Mouse (Mus musculus) heart, postnatal 36 days (tissue): ENCODE measurements around the gene Lsm12. TPM values are rescaled to one million over a fixed set of nuclear protein-coding genes. Genes with fewer than 3 reads are reported as not detected.

Source experiments
- DNase-seq, 2 experiments: peaks; one replicate each; pipeline ENCODE4 v3.0.0; 2021 to 2022
- intact Hi-C: fragments of 180-260 bp; cut with DNase I; formaldehyde crosslinking; loops from one replicate; pipeline ENCODE4 v1.15.1; 2025
- total RNA-seq, 2 experiments: library from RNA; stranded (reverse); gene quantifications; 2 replicates each; pipeline ENCODE4 v1.2.3; 2021

The Lsm12 gene
- total RNA-seq, 2 experiments from 2014 or later, result 44.7 to 52.6 TPM

- no peak for DNase-seq
- intact Hi-C loops, result loop anchor here (5.0 kb wide), 2 partner anchors 215 to 235 kb away; partner anchors contain the start of genes Cfap97d1 and Grn
Observed at GRCm38 (mm10) chr11:102217396-102217795, 32.3 kb upstream of the Lsm12 start.

GRCm38 (mm10) chr11:102216886-102217240 lies 31.8 kb upstream of the Lsm12 start:
- DNase-seq, result no peak
- intact Hi-C loops, result loop anchor here (5.0 kb wide), 2 partner anchors 215 to 235 kb away; partner anchors contain the start of genes Cfap97d1 and Grn

GRCm38 (mm10) chr11:102216056-102216885 lies 31.2 kb upstream of the Lsm12 start:
- peak; percentile 55 to 71 for DNase-seq

GRCm38 (mm10) chr11:102215511-102215910 lies 30.4 kb upstream of the Lsm12 start:
- DNase-seq, result no peak
- intact Hi-C loops, result loop anchor here (5.0 kb wide), 2 partner anchors 217 to 233 kb away; partner anchors contain the start of genes Cfap97d1 and Grn

More at GRCm38 (mm10) chr11:102216056-102216885, 31.2 kb upstream of the Lsm12 start:
- intact Hi-C loops, result loop anchor here (5.0 kb wide), 2 partner anchors 216 to 234 kb away; partner anchors contain the start of genes Cfap97d1 and Grn

GRCm38 (mm10) chr11:102214430-102215156 lies 29.5 kb upstream of the Lsm12 start:
- no peak for DNase-seq
- intact Hi-C loops, result loop anchor here (5.0 kb wide), 2 partner anchors 218 to 232 kb away; partner anchors contain the start of genes Cfap97d1 and Grn

- intact Hi-C loops, result no loop called here
- no peak for DNase-seq
Observed at GRCm38 (mm10) chr11:102211936-102212341, 26.8 kb upstream of the Lsm12 start.

- intact Hi-C loops, result no loop called here
- no peak for DNase-seq
Observed at GRCm38 (mm10) chr11:102211011-102211410, 25.9 kb upstream of the Lsm12 start.

GRCm38 (mm10) chr11:102210185-102210584 lies 25.1 kb upstream of the Lsm12 start:
- intact Hi-C loops, result no loop called here
- DNase-seq, result no peak

- intact Hi-C loops, result loop anchor here (2.0 kb wide), 1 partner anchor 17 kb away; no protein-coding TSS in a partner anchor
- no peak for DNase-seq
Observed at GRCm38 (mm10) chr11:102209742-102210141, 24.6 kb upstream of the Lsm12 start.

- intact Hi-C loops, result loop anchor here (2.0 kb wide), 1 partner anchor 16 kb away; no protein-coding TSS in a partner anchor
- no peak for DNase-seq
Observed at GRCm38 (mm10) chr11:102208846-102209245, 23.8 kb upstream of the Lsm12 start.

- no peak for DNase-seq
- intact Hi-C loops, result loop anchor here (2.0 kb wide), 1 partner anchor 15 kb away; no protein-coding TSS in a partner anchor
Observed at GRCm38 (mm10) chr11:102207825-102208777, 23.0 kb upstream of the Lsm12 start.

- DNase-seq, result no peak
- intact Hi-C loops, result no loop called here
Observed at GRCm38 (mm10) chr11:102206481-102206880, 21.4 kb upstream of the Lsm12 start.

- no peak for DNase-seq
- intact Hi-C loops, result loop anchor here (5.0 kb wide), 1 partner anchor 46 kb away; the partner anchor contains the start of gene BC030867
Observed at GRCm38 (mm10) chr11:102201408-102201821, 16.3 kb upstream of the Lsm12 start.

- intact Hi-C loops, result loop anchor here (5.0 kb wide), 1 partner anchor 47 kb away; the partner anchor contains the start of gene BC030867
- DNase-seq, result no peak
Observed at GRCm38 (mm10) chr11:102199856-102200255, 14.8 kb upstream of the Lsm12 start.

GRCm38 (mm10) chr11:102198245-102198644 lies 13.1 kb upstream of the Lsm12 start:
- DNase-seq, result no peak
- intact Hi-C loops, result no loop called here

- intact Hi-C loops, result no loop called here
- no peak for DNase-seq
Observed at GRCm38 (mm10) chr11:102196018-102196797, 11.1 kb upstream of the Lsm12 start.

GRCm38 (mm10) chr11:102193657-102194440 lies 8.8 kb upstream of the Lsm12 start:
- intact Hi-C loops, result loop anchor here (2.0 kb wide), 1 partner anchor 15 kb away; no protein-coding TSS in a partner anchor
- DNase-seq, result no peak

GRCm38 (mm10) chr11:102190848-102191247 lies 5.8 kb upstream of the Lsm12 start:
- DNase-seq, result no peak
- intact Hi-C loops, result loop anchor here (2.0 kb wide), 1 partner anchor 34 kb away; no protein-coding TSS in a partner anchor
